Mouse (Mus musculus) bone marrow, adult 2 months (tissue): ENCODE measurements around the gene Pirb. TPM values are rescaled to one million over a fixed set of nuclear protein-coding genes. Genes with fewer than 3 reads are reported as not detected.
"Not testable (repeated sequence)": the region's sequence is repeated elsewhere in the genome, so short reads cannot be mapped to it uniquely, and the experiment has no call there.

Source experiments
- H3K27ac ChIP-seq: fragments of 200-500 bp; 2 replicates; pipeline ENCODE4 v1.5.1; 2012; ENCODE audit warnings: low read depth, mild to moderate bottlenecking, control low read depth, inconsistent platforms, low read length; ENCODE audit not compliant: control insufficient read depth, poor library complexity, insufficient read depth
- H3K4me1 ChIP-seq: fragments of 200-500 bp; 2 replicates; pipeline ENCODE4 v1.6.1; 2011; ENCODE audit warnings: low read length; ENCODE audit not compliant: control insufficient read depth, insufficient read depth
- H3K4me3 ChIP-seq: fragments of 200-500 bp; replicated peaks from 2 replicates; pipeline ENCODE3; 2011; ENCODE audit warnings: mild to moderate bottlenecking, low read depth, low read length, control low read depth; ENCODE audit not compliant: control insufficient read depth
- CTCF ChIP-seq: fragments of 200-500 bp; IDR thresholded peaks from 2 replicates; pipeline ENCODE4 v1.5.1; 2011; ENCODE audit warnings: low read length, control low read depth; ENCODE audit not compliant: control insufficient read depth, insufficient read depth
- POLR2A ChIP-seq: fragments of 200-500 bp; IDR thresholded peaks from 2 replicates; pipeline ENCODE4 v1.6.1; 2011; ENCODE audit warnings: low read depth, mild to moderate bottlenecking, control low read depth, low read length, borderline replicate concordance; ENCODE audit not compliant: control insufficient read depth
- WGBS: fragments of 180-500 bp; shearing (Covaris S2); methylation state at CpG from one replicate; pipeline ENCODE4 v1.1.7; 2018; 5-methylcytosine and 5-hydroxymethylcytosine counted together
- polyA plus RNA-seq: library from polyadenylated mRNA; stranded (reverse); fragments of >200 nt; gene quantifications from 2 replicates; pipeline ENCODE4 v1.2.4, GENCODE M21; 2011; ENCODE audit warnings: low replicate concordance; ENCODE audit not compliant: missing spikeins, insufficient read depth, insufficient read length

The Pirb gene
- polyA plus RNA-seq = 41.4 and 143 TPM in 2 replicates

DNA sequence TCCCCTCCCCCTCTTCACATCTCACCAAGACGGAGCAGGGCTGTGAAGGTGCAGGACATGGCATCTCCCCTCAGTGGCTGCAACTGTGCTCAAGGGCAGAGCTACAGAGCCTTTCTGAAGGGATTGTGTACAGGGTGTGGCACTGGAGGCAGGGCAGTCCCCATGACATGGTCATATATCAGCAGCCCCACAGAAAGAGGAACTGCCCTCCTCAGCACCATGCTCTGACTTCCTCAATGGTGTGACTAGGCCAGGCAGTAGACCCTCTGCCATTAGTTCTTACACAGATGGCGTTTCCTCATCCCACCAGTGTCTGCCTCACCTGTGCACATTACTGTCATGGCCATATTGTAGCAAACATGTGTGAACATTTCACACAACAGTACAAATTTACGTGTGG lies at the start of gene Pirb:
Gene Pirb, minus strand, starts transcription at position 124 of the 400 bp plus-strand sequence.
- 0% methylated on average over 2 of the region's 3 CpGs for WGBS
- Histone ChIP-seq H3K27ac (peak within 1 kb of the TSS; percentile 66), H3K4me3 (peak within 1 kb of the TSS; percentile 29)
- not testable (repeated sequence) for H3K4me1 ChIP-seq

DNA sequence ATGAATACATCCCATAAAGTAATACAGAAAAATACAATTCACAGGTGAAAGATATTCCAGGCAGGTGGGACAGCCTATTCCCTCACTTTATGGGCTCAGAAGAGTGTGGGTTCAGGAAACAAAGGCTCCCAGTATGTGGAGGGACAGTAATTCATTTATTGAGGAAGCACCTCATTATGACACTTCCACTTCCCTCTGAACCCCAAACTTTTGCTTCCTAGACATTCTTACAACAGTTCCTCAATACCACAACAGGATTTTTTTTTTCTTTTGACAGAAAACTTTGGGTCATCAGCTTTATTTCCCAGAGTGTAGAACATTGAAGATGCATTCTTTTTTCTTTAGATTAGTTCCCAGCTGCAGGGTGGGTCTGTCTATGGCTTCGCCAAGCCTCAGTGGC lies 12.5 kb upstream of the Pirb start:
- WGBS = no CpG with 5 or more reads among the region's 1 CpGs
- not testable (repeated sequence) for H3K27ac ChIP-seq, H3K4me3 ChIP-seq, H3K4me1 ChIP-seq

DNA sequence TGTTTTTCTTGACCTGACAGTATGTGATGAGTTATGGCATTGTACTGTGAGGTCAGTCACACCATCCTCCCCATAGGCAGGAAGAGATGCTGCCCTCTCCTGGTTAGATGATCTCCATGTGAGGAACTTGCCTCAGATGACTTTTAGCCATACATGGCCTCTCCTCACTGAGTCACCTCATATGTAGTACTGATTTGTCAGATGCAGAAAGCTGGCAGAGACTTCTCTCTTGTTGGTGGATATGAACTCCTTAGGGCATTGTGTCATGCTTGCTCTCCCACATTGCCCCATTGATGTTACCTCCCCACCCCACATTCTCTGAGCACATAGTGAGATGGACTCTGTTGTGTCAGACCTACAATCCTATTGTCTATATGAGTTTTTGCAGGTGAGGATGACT lies 5.3 kb upstream of the Pirb start:
- not testable (repeated sequence) for H3K4me1 ChIP-seq, H3K4me3 ChIP-seq, H3K27ac ChIP-seq

DNA sequence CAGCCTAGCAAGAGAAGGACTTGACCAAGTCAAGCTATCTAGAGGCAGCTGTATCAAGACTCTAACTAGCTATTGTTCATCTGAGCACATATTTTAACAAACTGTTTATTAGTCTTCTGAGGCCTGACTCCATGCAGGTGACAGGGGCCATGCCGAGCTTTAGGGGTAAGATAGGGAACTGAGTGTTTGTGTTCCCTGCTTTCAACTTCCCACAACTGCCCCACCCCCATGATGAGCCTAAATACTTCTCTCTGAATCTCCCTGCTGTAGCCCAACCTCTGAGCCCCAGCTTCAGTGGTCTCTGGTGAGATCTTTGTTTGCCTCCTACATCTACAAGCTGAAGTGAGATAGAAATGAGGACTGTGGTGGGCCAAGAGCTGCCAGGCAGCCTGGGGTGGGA lies 4.9 kb downstream of the Pirb start:
- H3K4me3 ChIP-seq = peak overlapping the region; percentile 45
- TF ChIP-seq CTCF = no peak
- TF ChIP-seq POLR2A = no peak
- H3K27ac ChIP-seq = peak overlapping the region; percentile 57
- H3K4me1 ChIP-seq = peaks cover 4% of the 10 kb centered on the region; the same call in 1 of the 2 replicates
- WGBS = 13% methylated on average over 1 of the region's 1 CpGs

DNA sequence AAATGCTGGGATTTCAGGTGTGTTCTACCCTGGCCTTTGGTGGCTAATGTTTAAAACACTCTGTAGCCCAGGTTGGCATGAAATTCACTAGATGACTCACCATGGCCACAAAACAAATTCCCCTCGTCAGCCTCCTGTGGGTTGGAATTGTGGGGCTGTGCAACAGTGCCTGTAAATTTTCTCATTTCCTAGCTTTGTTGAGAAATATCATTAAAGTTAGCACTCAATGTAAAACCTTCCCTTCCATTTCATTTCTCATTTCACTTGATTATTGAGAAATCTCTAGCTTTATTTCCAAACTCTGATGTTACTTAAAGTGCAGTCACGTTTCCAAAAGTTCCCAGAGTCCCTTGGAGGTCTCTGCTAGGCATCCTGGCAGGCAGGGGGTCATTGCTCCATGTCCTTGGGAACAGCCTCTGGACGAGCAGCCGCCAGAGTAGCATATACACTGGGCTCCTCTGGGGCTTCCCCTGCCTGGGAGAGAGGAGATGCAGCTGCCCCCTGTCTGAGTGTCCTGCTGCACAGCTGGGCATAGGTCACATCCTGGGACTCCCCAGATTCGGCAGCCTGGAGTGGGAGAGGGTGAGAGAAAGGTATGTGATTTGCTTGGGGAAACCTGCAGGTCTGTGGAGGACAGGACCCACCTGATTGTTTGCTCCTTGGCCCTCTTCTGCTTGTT lies 7.8 kb downstream of the Pirb start:
- WGBS = 33% methylated on average over 5 of the region's 5 CpGs
- Histone ChIP-seq H3K27ac (peak overlapping the region; percentile 3; the same call in 1 of the 2 replicates), H3K4me3 (peak overlapping the region; percentile 13), H3K4me1 (peaks cover 5% of the 10 kb centered on the region; the same call in 1 of the 2 replicates)
- TF ChIP-seq CTCF (no peak), POLR2A (no peak)

DNA sequence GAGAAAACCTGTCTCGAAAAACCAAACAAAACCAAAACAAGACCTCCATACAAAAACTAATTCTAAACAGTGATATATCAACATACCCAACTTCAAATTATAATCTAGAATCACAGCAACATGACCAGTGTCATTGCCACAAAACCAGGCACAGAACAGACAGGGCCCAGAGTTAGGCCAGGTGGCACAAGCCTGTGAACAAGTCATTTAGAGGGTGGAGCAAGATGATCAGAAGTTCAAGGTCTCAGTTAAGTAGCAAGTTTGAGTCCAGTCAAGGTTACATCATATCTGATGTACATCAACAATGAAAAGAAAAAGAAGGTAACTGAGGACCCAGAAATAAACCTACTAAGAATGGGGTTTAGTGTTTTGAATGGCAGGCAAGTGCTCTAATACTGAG lies 11.2 kb downstream of the Pirb start:
- no peak for TF ChIP-seq CTCF
- no peak for TF ChIP-seq POLR2A
- H3K4me1 ChIP-seq = peaks cover 4% of the 10 kb centered on the region; the same call in 1 of the 2 replicates
- H3K4me3 ChIP-seq = no peak overlapping the region
- H3K27ac ChIP-seq = no peak overlapping the region
- 83% methylated on average over 1 of the region's 1 CpGs for WGBS

DNA sequence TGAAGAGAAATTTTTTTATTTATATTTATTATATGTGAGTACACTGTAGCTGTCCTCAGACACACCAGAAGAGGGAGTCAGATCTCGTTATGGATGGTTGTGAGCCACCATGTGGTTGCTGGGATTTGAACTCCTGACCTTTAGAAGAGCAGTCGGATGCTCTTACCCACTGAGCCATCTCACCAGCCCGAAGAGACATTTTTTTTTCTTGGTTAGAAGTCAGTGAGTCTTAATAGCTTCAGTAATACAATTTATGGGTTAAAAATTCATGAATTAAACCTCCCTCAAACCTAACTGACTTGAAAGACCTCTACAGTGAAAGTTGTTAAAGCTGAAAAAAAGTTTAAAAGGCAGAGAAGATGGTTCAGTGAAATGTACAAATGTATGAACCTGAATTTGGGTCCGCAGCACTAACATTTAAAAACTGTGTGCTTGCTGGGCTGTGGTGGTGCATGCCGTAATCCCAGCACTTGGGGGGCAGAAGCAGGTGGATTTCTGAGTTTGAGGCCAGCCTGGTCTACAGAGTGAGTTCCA lies 11.7 kb downstream of the Pirb start:
- WGBS = 59% methylated on average over 5 of the region's 5 CpGs
- not testable (repeated sequence) for H3K27ac ChIP-seq, H3K4me1 ChIP-seq, H3K4me3 ChIP-seq

DNA sequence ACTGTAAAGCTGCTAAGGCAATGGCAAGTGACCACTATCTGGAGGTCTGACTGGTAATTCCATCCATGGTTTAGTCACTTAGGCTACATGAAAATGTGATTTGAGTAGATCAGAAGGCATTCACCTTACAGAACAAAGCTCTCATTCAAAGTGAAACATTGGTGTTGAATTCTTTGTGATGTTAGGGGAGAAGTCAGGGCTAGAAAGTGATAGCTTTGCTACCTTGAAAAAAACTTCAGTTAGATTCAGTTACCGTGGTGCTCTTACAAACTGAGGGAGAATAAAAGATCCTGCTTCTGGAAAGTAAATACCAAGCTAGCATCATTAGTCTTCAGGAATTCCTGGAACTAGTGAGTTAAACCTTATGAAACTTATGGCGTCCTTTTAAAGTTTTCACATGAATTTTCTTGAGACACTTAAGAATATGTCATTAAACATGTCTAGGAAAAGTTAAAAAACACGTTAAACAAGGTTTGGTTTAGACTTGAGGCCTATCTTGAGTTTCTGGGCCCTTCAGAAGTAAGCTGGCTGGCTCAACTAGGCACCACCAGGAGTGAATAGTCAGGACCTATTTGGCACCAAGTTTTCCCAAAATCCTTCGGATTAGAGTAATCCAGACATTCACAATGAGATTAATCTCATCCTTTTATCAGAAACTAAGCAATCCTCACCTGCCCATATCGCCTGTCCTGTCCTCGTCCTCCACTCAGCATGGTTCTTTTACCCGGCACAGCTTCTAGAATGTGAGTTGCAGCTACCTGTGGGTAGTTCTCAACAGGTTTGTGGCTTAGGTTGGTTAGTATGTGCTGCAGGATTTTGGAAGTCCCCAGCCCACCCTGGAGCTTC lies 12.4 kb downstream of the Pirb start:
- Histone ChIP-seq H3K4me1 (peaks cover 3% of the 10 kb centered on the region; the same call in 1 of the 2 replicates), H3K27ac (peak overlapping the region; percentile 41; the same call in 1 of the 2 replicates), H3K4me3 (no peak overlapping the region)
- TF ChIP-seq POLR2A (no peak), CTCF (no peak)
- 62% methylated on average over 7 of the region's 7 CpGs for WGBS
